Mouse (Mus musculus) G1E (cell line): Measurements from ENCODE around the gene Ogfod3. TPM values are rescaled to one million over a fixed set of nuclear protein-coding genes. Genes with fewer than 3 reads are reported as not detected.
A peak's percentile ranks its signal among the peaks of the same experiment; 100 is the strongest.

Source experiments
- ATAC-seq: 2 replicates; pipeline ENCODE4 v1.8.0; 2016; ENCODE audit warnings: mild to moderate bottlenecking; ENCODE audit not compliant: insufficient number of reproducible peaks, poor library complexity, low FRiP score, severe bottlenecking; ENCODE audit errors: extremely low read depth
- DNase-seq: peaks from one replicate; pipeline ENCODE4 v3.0.0; 2012; ENCODE audit warnings: low spot score
- H3K27me3 ChIP-seq: 2 replicates; pipeline ENCODE4 v1.6.1; 2012; ENCODE audit warnings: mild to moderate bottlenecking, low read length, inconsistent platforms; ENCODE audit not compliant: insufficient read depth
- H3K36me3 ChIP-seq: replicated peaks from 2 replicates; pipeline ENCODE3; 2012; ENCODE audit warnings: mild to moderate bottlenecking, inconsistent platforms
- H3K4me1 ChIP-seq: 2 replicates; pipeline ENCODE4 v1.6.1; 2012; ENCODE audit warnings: low read depth, low read length, inconsistent platforms, mixed read lengths; ENCODE audit not compliant: insufficient read depth
- H3K4me3 ChIP-seq: 2 replicates; pipeline ENCODE4 v1.5.1; 2012; ENCODE audit warnings: low read depth, mild to moderate bottlenecking, inconsistent platforms, low read length, moderate library complexity, mixed read lengths
- H3K9me3 ChIP-seq: replicated peaks from 2 replicates; pipeline ENCODE4 v1.6.1; 2012; ENCODE audit warnings: inconsistent platforms
- CTCF ChIP-seq: IDR thresholded peaks from 2 replicates; pipeline ENCODE4 v1.5.1; 2012; ENCODE audit warnings: low read depth, low read length, inconsistent platforms, mixed read lengths
- GATA1 ChIP-seq: IDR thresholded peaks from 2 replicates; pipeline ENCODE4 v1.6.1; 2012; ENCODE audit warnings: borderline replicate concordance, low read length, inconsistent platforms, mixed read lengths
- GATA2 ChIP-seq: IDR thresholded peaks from 2 replicates; pipeline ENCODE4 v1.6.1; 2012; ENCODE audit warnings: low read depth, low read length, inconsistent platforms, borderline replicate concordance
- POLR2AphosphoS5 ChIP-seq: IDR thresholded peaks from 2 replicates; pipeline ENCODE4 v1.6.1; 2012; ENCODE audit warnings: low read depth, low read length, inconsistent platforms; ENCODE audit not compliant: insufficient replicate concordance
- TAL1 ChIP-seq: conservative IDR thresholded peaks from 2 replicates; pipeline ENCODE4 v1.6.1; 2012; ENCODE audit warnings: low read depth, low read length, inconsistent platforms, mixed read lengths
- polyA plus RNA-seq: library from polyadenylated mRNA; stranded (reverse); fragments of >175 nt; gene quantifications from 2 replicates; pipeline ENCODE4 v1.2.3, GENCODE M21; 2012
- total RNA-seq, 2 experiments: library from RNA; stranded (forward) in 1 of 2; stranded (reverse) in 1 of 2; fragments of 200-1000 nt in 1 of 2; fragments of >200 nt in 1 of 2; fragmentation: Nextera tagmentation in 1 of 2; gene quantifications; 2 replicates each; pipeline ENCODE4 v1.2.3; 2014 to 2017

Gene Ogfod3
- total and polyA plus RNA-seq, 3 experiments: 4.2 to 7.7 (median 6.7) TPM

DNA sequence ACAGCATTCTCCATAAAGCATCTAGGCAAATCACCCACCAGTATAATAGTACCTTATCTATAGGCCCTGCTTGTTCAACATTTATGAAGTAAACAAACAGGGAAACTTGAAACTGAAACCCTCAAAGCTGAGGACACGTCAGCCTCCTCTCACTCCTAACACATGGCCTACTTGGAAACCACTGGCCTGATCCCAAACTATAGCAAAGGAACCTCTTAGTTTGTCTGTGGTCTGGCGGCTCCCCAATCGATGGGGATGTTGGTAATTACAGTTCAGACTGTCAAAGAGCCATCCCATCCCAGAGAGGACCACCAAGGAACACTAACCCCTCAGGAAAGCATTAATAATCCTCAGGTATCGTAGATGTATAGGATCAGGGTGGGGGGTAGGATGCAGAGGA lies 4.7 kb downstream of the Ogfod3 start:
- Histone ChIP-seq H3K4me1 (peaks cover 10% of the 10 kb centered on the region), H3K4me3 (no peak overlapping the region)

DNA sequence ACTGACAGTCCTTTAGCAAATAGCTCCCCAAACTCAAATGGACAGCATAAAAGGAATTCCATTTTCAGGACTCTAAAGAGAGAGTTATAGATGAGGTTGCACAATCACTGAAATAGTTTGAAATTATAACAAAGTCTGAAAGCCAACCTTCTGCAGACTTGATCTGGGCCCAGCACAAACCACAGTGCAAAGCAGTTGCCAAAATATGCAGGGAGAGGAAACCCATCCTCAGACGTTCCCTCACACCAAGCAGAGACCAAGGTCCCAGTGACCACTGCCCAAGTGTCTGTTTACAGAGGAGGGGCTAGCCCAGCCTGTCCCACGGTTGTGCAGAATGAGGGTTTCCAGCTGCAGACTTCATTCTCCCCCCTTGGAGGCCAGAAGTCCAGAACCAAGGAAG lies 5.9 kb downstream of the Ogfod3 start:
- no peak overlapping the region for H3K4me3 ChIP-seq
- peaks cover 21% of the 10 kb centered on the region for H3K36me3 ChIP-seq
- ATAC-seq (no peak), DNase-seq (no peak)
- no peaks in the 10 kb centered on the region for H3K9me3 ChIP-seq
- TF ChIP-seq GATA2 (no peak), TAL1 (no peak), POLR2AphosphoS5 (no peak), CTCF (no peak)
- peaks cover 2% of the 10 kb centered on the region for H3K4me1 ChIP-seq
- no peaks in the 10 kb centered on the region for H3K27me3 ChIP-seq

More for the DNA sequence above, 4.7 kb downstream of the Ogfod3 start:
- Histone ChIP-seq H3K9me3 (no peaks in the 10 kb centered on the region), H3K36me3 (peaks cover 19% of the 10 kb centered on the region), H3K27me3 (no peaks in the 10 kb centered on the region)
- ATAC-seq (no peak), DNase-seq (no peak)
- no peak for TF ChIP-seq POLR2AphosphoS5
- TF ChIP-seq GATA1: no peak

DNA sequence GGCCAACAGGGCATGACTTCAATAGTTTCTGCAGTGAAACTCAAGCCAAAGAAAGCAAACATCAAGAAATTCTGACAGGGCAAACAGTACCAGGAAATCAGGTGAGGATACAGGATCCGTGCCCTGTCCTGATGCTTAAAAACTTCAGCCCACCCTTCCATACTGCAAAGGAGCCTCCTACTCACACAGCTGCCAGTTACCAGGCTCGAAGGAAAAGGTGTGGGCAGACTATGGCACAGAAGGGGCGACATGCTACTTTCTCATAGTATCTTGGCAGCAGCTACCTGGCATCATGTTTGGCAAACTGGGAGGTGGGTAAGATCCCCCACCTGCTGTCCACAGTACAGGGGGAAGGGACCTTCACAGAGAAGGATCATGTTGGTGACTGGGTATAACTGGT lies 11.1 kb downstream of the Ogfod3 start:
- H3K4me1 ChIP-seq: no peaks in the 10 kb centered on the region
- ATAC-seq (no peak), DNase-seq (no peak)
- no peak overlapping the region for H3K4me3 ChIP-seq
- H3K9me3 ChIP-seq: no peaks in the 10 kb centered on the region
- peaks cover 9% of the 10 kb centered on the region for H3K36me3 ChIP-seq
- H3K27me3 ChIP-seq: no peaks in the 10 kb centered on the region; the same call in 1 of the 2 replicates
- TF ChIP-seq POLR2AphosphoS5 (no peak), GATA1 (no peak), TAL1 (no peak), GATA2 (no peak), CTCF (no peak)

DNA sequence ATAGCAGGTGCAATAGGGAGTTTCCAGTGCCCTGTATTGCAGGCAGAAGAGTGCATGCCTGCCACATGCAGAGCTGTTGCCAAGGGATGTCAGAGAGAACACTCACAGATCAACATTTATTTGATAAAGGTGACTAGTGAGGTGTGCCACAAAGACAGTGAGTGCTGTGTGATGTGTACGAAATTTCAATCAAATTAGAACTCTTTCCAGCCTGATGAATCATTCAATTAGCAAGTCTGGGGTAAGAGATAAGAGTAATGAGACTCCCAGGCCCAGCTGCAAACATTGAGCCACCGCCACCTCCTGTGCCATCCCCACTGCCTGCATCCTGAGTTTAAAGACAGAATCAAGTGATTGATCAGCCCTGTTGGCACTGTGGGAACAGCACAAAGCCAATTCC lies 11.8 kb downstream of the Ogfod3 start:
- no peak for DNase-seq
- no peaks in the 10 kb centered on the region for H3K4me1 ChIP-seq
- H3K9me3 ChIP-seq: no peaks in the 10 kb centered on the region
- no peaks in the 10 kb centered on the region; the same call in 1 of the 2 replicates for H3K27me3 ChIP-seq
- H3K36me3 ChIP-seq: peaks cover 9% of the 10 kb centered on the region
- H3K4me3 ChIP-seq: no peak overlapping the region
- no peak for ATAC-seq
- TF ChIP-seq POLR2AphosphoS5 (no peak), GATA2 (no peak), CTCF (no peak), GATA1 (no peak), TAL1 (no peak)

DNA sequence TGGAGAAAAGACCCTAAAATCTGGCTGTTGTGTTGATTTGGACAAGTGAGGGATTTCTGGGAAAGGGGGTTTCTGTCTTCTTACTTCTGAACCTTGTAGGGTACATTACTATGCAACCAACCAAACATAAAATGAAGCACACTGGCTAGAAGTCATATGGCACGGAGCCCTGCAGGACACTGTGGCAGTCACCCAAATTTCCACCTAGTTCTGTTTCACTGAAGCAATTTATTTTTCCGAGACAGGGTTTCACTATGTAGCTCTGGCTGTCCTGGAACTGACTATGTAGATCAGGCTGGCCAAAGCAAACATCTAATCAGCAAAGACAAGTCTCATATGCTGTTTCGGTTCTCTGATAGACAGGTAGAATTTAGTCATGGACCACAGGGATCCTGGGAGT lies 14.8 kb downstream of the Ogfod3 start:
- TF ChIP-seq GATA1: no peak
- TF ChIP-seq POLR2AphosphoS5: no peak
- TF ChIP-seq CTCF: no peak
- TF ChIP-seq TAL1: no peak
- Histone ChIP-seq H3K27me3 (no peaks in the 10 kb centered on the region; the same call in 1 of the 2 replicates), H3K9me3 (no peaks in the 10 kb centered on the region), H3K4me3 (no peak overlapping the region), H3K36me3 (peaks cover 2% of the 10 kb centered on the region), H3K4me1 (no peaks in the 10 kb centered on the region)
- no peak for ATAC-seq
- no peak for DNase-seq

DNA sequence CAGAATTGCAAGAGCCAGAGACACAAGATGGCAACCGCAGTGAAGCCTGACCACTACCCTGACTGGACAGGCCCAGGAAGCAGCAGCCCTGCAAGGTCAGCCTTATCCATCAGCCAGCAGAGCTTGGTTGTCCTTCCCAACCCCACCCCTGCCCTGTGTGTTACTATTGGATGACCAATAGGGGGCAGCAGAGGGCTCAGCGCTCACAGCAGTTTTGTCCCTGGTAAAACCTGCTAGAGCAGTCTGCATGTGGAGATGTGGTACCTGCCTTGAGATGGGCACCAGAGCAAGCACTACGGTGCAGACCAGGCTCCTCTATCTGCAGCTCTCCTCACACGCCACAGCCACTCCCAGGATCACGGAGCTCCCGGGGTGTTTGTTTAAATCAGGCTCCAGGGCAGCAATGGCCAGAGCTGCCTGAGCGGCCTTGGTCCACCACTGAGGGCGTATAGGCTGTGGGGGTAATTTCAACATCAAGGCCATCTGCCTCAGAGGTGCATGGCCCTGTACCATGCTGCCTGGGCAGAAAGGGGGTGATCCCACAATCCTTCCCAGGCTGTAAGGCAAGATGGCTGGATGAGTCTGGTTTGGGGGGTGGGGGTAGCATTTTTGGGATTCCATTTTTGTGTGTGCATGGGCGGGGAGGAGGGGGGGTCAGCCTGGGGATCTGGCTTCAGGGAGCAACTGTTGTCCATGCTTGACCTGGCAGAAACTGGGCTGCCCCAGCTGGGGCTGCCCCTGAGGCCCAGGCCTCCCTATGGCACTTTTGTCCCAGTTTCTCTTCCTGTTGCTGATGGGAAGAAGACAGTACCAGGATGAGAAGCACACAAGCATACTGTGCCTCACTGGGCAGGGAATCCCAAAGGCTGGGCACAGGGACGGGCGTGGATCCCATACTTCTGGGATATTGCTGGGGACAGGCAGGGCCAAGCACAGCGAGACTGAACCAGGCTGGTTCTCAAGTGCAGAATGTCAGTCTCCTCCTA lies 27.9 kb downstream of the Ogfod3 start:
- ATAC-seq: 0 out of 2 replicates have a peak, but pooled peaks have one; percentile 22
- TF ChIP-seq GATA1: no peak
- TF ChIP-seq CTCF: peak; percentile 94
- TF ChIP-seq GATA2: no peak
- TF ChIP-seq POLR2AphosphoS5: no peak
- no peak for TF ChIP-seq TAL1
- peak; percentile 31 for DNase-seq
- Histone ChIP-seq H3K4me1 (no peaks in the 10 kb centered on the region), H3K27me3 (peaks cover 18% of the 10 kb centered on the region), H3K9me3 (no peaks in the 10 kb centered on the region), H3K36me3 (peaks cover 7% of the 10 kb centered on the region), H3K4me3 (no peak overlapping the region)
